Mouse (Mus musculus): ENCODE results near the gene Gm42421. TPM values are rescaled to one million over a fixed set of nuclear protein-coding genes. Genes with fewer than 3 reads are reported as not detected.

Gene Gm42421
- polyA plus RNA-seq, 1 experiment from 2014 or later: 0.98 TPM

DNA sequence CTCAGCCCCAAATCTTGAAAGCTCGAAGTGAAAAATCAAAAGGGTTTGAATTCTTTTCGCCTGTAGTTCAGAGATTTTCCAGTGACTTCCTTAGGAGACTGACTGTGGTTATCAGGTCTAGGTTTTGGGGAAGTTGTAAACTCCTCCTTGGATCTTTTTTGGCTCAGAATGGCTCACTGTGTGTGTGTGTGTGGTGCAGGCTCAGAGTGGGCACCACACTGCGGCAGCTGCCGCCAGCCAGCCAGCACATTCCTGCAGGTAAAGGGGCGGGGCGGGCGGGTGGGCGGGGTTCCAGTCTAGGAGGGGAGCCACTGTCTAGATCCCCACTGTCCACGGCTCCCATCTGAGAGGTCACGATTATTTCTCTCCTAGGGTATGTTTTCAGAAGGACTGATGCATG lies 13.6 kb downstream of the Gm42421 start:
- H3K9me3 ChIP-seq: peaks cover 3% of the 10 kb centered on the region; the same call in 1 of the 2 replicates
- H3K9ac ChIP-seq: no peak overlapping the region
- 19% methylated on average over 10 of the region's 10 CpGs for WGBS
- no peaks in the 10 kb centered on the region for H3K36me3 ChIP-seq
- no peaks in the 10 kb centered on the region for H3K4me1 ChIP-seq
- no peak overlapping the region for H3K27ac ChIP-seq
- 0 out of 2 replicates have a peak overlapping the region, but pooled peaks have one; percentile 5 for H3K4me2 ChIP-seq
- H3K4me3 ChIP-seq: no peak overlapping the region
- H3K27me3 ChIP-seq: no peaks in the 10 kb centered on the region
- ATAC-seq (ENCODE audit: insufficient number of reproducible peaks, insufficient read depth, low FRiP score, low TSS enrichment, low read depth): 0 out of 2 replicates have a peak, but pooled peaks have one; percentile 10

DNA sequence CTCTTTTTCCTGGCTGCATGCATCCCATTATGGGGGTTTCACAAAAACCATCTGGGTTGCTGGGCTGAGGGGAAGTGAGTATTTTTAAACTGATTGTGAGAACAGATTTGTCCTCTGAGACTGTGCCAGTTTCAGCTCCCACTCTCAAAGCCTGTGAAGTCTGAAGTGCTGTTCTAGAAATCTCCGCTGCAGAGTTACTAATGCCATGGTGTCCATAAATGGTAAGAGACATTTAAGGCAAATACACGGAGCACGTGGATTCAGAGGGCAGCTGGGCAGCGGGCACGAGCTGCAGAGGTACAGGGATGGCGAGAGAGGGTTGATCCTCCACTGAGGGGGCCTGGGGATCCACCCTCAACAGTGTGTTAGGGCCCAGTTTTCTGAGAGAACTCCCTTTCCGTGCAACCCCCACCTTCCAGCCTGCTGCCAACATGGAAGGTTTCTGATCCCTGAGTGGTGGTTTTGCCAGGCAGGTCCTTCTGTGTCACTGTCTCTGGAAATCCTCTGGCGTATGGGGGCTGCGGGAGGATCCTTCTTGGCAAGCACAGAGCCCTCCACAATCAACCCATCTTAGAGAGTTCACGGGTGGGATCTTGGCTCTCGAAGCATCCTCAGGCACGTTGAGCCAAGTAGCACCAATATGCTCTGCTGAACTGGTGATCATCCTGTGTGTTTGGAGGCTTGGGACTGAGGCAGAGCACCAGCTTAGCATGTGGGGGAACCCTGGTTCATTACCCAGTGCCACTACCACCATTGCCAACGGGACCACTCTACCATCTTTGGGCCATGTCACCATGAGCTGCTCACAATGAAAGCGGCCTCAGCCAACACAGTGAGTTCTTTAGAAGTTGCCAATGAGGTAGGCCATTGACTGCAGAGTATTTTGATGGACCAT lies 15.5 kb downstream of the Gm42421 start:
- H3K4me3 ChIP-seq: no peak overlapping the region
- H3K9ac ChIP-seq: no peak overlapping the region
- H3K27me3 ChIP-seq: no peaks in the 10 kb centered on the region
- H3K27ac ChIP-seq: no peak overlapping the region
- peaks cover 3% of the 10 kb centered on the region; the same call in 1 of the 2 replicates for H3K9me3 ChIP-seq
- ATAC-seq (ENCODE audit: insufficient number of reproducible peaks, insufficient read depth, low FRiP score, low TSS enrichment, low read depth): no peak
- no peaks in the 10 kb centered on the region for H3K4me1 ChIP-seq
- no peak overlapping the region for H3K4me2 ChIP-seq
- WGBS: 85% methylated on average over 14 of the region's 14 CpGs
- no peaks in the 10 kb centered on the region for H3K36me3 ChIP-seq

DNA sequence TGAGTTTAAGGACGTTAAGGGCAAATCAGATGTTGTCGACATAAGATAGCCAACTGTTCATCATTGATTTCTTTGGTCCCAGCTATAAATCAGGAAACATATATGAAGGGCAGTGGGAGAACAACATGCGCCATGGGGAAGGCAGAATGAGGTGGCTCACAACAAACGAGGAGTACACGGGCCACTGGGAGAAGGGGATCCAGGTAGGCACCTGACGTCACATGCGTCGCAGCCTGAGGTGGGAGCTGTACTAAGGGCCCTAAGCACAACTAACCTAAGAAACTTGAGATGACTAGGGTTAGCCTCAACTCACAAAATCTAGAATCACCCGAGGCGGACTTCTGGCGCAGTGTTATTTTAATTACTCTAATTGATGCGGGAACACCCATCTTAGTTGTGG lies 20.4 kb downstream of the Gm42421 start:
- no peak overlapping the region for H3K9ac ChIP-seq
- no peaks in the 10 kb centered on the region for H3K4me1 ChIP-seq
- no peaks in the 10 kb centered on the region for H3K36me3 ChIP-seq
- no peaks in the 10 kb centered on the region for H3K9me3 ChIP-seq
- H3K27ac ChIP-seq: no peak overlapping the region
- ATAC-seq (ENCODE audit: insufficient number of reproducible peaks, insufficient read depth, low FRiP score, low TSS enrichment, low read depth): no peak
- WGBS: 86% methylated on average over 12 of the region's 12 CpGs
- no peak overlapping the region for H3K4me3 ChIP-seq
- H3K4me2 ChIP-seq: no peak overlapping the region
- no peaks in the 10 kb centered on the region for H3K27me3 ChIP-seq

DNA sequence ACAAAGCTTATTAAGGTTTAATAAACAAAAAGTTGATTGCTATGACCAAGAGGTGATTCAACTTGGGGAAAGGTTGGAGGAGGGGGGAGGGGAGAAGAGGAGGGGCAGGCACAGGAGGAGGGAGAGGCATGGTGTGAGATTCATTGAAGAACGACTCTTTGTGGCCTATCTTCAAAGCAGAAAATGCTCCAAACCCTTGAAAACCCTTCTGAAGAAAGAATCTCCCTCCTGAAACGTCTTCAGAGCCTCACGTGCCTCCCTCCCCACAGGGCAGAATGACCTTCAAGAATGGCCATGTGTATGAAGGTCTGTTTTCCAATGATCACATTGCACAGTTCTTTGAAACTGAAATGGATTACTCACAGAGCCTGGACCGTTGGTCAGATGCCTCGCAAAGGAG lies 22.0 kb downstream of the Gm42421 start:
- 50% methylated on average over 5 of the region's 5 CpGs for WGBS
- H3K4me1 ChIP-seq: no peaks in the 10 kb centered on the region
- H3K4me2 ChIP-seq: no peak overlapping the region
- H3K4me3 ChIP-seq: no peak overlapping the region
- H3K27me3 ChIP-seq: no peaks in the 10 kb centered on the region
- no peak overlapping the region for H3K27ac ChIP-seq
- H3K9ac ChIP-seq: no peak overlapping the region
- no peaks in the 10 kb centered on the region for H3K9me3 ChIP-seq
- no peaks in the 10 kb centered on the region for H3K36me3 ChIP-seq
- no peak for ATAC-seq (ENCODE audit: insufficient number of reproducible peaks, insufficient read depth, low FRiP score, low TSS enrichment, low read depth)

DNA sequence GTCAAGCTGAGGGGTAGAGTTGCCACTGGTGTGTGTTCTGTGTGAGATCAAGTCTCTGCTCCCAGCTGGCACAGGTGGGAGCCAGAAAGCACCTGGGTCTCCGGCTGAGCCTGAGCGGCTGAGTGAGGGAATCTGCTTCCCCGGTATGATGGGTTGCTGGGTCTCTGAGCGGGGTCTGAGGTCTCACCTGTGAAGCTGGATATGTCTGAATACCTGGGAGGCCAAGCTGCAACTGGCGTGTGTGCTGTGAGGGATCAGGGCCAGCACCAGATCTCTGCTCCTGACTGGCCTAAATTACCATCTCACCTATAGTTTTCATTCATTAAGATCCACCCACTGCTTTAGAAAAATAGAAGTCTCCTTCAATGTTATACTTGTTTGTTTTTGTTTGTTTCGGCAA lies 29.1 kb downstream of the Gm42421 start:
- no peaks in the 10 kb centered on the region for H3K4me1 ChIP-seq
- no peaks in the 10 kb centered on the region for H3K27me3 ChIP-seq
- WGBS: 90% methylated on average over 6 of the region's 6 CpGs
- H3K36me3 ChIP-seq: no peaks in the 10 kb centered on the region
- no peak overlapping the region for H3K4me2 ChIP-seq
- H3K27ac ChIP-seq: no peak overlapping the region
- ATAC-seq (ENCODE audit: insufficient number of reproducible peaks, insufficient read depth, low FRiP score, low TSS enrichment, low read depth): no peak
- H3K9ac ChIP-seq: no peak overlapping the region
- no peak overlapping the region for H3K4me3 ChIP-seq
- no peaks in the 10 kb centered on the region for H3K9me3 ChIP-seq

DNA sequence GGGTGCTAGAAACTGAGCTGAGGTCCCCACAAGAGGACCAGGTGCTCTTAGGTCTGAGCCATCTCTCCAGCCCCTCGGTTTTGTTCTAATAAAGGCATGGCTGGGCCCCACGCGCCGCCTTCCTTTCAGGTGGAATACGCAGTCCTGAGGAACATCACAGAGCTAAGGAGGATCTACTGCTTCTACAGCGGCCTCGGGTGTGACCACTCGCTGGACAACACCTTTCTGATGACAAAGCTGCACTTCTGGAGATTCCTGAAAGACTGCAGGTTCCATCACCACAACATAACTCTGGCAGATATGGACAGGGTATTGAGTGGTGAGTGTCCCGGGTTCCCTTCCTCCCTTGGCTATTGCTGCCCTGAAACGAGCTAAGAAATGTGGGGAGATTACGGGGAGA lies 31.6 kb downstream of the Gm42421 start:
- no peaks in the 10 kb centered on the region for H3K4me1 ChIP-seq
- no peak overlapping the region for H3K4me2 ChIP-seq
- H3K9me3 ChIP-seq: no peaks in the 10 kb centered on the region
- no peak overlapping the region for H3K9ac ChIP-seq
- WGBS: 93% methylated on average over 11 of the region's 11 CpGs
- no peak overlapping the region for H3K27ac ChIP-seq
- ATAC-seq (ENCODE audit: insufficient number of reproducible peaks, insufficient read depth, low FRiP score, low TSS enrichment, low read depth): no peak
- H3K36me3 ChIP-seq: no peaks in the 10 kb centered on the region
- H3K4me3 ChIP-seq: no peak overlapping the region
- H3K27me3 ChIP-seq: no peaks in the 10 kb centered on the region

DNA sequence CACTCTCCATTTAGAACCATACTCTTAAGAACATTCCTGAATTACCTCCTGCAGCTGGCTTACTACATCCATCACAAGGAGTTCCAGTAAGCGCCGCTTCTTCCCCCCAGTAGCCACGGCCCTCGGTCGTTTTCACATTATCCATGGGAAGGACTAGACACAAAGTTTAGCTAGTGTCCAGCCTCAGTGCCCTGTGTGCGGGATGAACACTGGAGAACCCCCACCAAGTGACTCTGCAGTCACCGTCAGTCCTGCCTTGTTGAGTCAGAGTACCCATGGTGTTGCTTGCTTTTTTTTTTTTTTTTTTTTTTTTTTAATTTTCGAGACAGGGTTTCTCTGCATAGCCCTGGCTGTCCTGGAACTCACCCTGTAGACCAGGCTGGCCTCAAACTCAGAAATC lies 33.2 kb downstream of the Gm42421 start:
- no peak for ATAC-seq (ENCODE audit: insufficient number of reproducible peaks, insufficient read depth, low FRiP score, low TSS enrichment, low read depth)
- no peaks in the 10 kb centered on the region for H3K4me1 ChIP-seq
- H3K27ac ChIP-seq: no peak overlapping the region
- H3K4me3 ChIP-seq: no peak overlapping the region
- H3K9ac ChIP-seq: no peak overlapping the region
- no peaks in the 10 kb centered on the region for H3K27me3 ChIP-seq
- no peaks in the 10 kb centered on the region for H3K36me3 ChIP-seq
- H3K4me2 ChIP-seq: no peak overlapping the region
- H3K9me3 ChIP-seq: no peaks in the 10 kb centered on the region
- WGBS: 83% methylated on average over 8 of the region's 8 CpGs

DNA sequence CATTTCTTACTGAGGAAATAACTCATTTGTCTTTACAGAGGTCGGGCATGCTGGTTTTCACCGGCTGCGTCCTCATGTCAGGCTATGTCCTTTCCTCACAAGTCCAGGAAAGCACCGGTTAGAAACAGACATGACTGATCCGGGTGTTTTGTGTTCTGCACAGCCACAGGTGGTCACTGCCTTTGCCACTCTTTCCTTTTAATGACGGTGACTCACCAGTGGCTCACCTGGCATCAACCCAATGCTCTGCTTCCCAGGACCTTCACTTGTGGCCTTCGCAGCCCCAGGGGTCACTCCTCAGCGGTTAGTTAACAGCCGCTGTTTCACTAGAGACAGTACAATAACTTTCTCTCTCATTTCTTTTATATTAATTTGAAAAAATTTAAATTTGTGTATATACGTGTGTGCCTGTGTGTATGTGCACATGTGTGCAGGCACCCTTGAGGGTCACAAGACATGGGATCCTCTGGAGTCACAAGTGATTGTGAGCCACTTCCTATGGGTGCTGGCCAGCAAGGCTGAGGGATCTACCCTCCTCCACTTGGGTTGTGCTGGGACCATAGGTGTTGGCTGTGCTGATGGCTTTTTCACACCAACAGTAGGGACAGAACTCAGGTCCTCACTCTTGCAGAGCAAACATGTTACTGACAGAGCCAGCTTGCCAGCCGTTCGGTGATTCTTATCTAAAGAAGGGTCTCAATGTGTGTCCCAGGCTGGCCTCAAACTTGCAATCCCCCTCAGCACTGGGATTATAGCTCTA lies 37.8 kb downstream of the Gm42421 start:
- 88% methylated on average over 12 of the region's 12 CpGs for WGBS

DNA sequence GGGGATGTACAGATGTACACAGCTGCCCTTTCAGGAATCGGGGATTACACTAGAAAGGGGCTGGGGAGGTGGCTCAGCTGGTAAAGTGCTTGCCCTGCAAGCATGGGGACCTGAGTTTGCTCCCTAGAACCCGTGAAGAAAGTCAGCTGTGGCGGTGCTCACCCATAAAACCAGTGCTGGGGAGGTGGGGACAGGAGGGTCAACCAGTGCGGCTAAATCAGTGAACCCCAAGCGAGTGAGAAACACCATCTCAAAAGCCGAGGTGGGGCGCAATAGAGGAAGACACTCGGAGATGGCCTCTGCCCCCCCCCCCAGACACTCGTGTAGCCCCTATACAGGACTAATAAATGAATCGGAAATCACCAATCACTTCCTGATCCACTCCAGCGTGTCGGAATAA lies 38.7 kb downstream of the Gm42421 start:
- Histone ChIP-seq H3K4me3 (no peak overlapping the region), H3K4me1 (no peaks in the 10 kb centered on the region), H3K27ac (no peak overlapping the region), H3K9me3 (no peaks in the 10 kb centered on the region), H3K4me2 (no peak overlapping the region), H3K9ac (no peak overlapping the region), H3K27me3 (no peaks in the 10 kb centered on the region), H3K36me3 (no peaks in the 10 kb centered on the region)
- 90% methylated on average over 12 of the region's 12 CpGs for WGBS
- ATAC-seq (ENCODE audit: insufficient number of reproducible peaks, insufficient read depth, low FRiP score, low TSS enrichment, low read depth): no peak

More for the DNA sequence above, 37.8 kb downstream of the Gm42421 start:
- no peaks in the 10 kb centered on the region for H3K9me3 ChIP-seq
- no peaks in the 10 kb centered on the region for H3K27me3 ChIP-seq
- no peak overlapping the region for H3K4me2 ChIP-seq
- H3K9ac ChIP-seq: no peak overlapping the region
- no peaks in the 10 kb centered on the region for H3K36me3 ChIP-seq
- no peak for ATAC-seq (ENCODE audit: insufficient number of reproducible peaks, insufficient read depth, low FRiP score, low TSS enrichment, low read depth)
- no peak overlapping the region for H3K4me3 ChIP-seq
- H3K4me1 ChIP-seq: no peaks in the 10 kb centered on the region
- H3K27ac ChIP-seq: no peak overlapping the region

DNA sequence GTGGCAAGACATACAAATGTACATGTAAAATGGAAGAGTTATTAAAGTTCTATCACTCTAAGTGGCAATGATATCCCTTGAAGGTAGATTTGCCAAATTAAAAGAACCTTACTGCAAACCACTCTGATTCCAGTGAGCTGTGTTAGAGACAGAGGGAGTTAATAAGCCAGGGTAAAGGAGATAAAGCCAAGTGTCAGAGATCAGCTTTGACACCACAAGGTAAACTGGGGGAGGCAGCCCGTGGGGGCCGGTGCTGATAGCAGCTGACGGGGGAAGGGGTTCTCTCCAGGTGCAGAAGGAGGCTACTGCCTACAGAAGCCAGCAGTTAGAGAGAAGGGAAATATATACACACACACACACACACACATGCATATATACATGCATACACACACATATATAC lies 44.7 kb downstream of the Gm42421 start:
- WGBS: 63% methylated on average over 3 of the region's 3 CpGs
- H3K36me3 ChIP-seq: no peaks in the 10 kb centered on the region
- no peak for ATAC-seq (ENCODE audit: insufficient number of reproducible peaks, insufficient read depth, low FRiP score, low TSS enrichment, low read depth)

DNA sequence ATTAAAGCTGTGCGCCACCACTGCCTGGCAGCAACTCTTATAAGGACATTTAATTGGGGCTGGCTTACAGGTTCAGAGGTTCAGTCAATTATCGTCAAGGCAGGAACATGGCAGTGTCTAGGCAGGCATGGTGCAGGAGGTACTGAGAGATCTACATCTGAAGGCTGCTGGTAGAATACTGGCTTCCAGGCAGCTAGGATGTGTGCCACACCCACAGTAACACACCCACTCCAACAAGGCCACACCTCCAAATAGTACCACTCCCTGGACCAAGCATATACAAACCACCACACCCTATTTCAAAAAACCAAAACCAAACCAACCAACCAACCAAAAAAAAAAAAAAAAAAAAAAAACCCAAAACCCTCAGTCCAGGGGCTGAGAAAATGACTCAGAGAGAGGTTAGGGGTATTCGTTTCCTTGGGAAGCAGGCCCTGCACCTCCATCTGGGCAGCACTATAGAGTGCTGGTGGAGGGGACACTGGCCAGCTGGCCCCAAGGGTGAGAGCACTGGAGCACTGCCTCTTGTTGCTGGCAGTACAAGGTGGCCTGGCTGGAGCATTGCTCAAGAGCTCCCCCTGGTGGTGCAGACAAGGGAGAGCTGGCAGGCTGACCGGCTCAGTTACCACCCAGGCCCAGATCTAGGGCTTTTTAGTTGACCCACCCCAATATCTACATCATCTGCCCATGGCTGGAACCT lies 47.1 kb downstream of the Gm42421 start:
- 0 out of 2 replicates have a peak, but pooled peaks have one; percentile 35 for ATAC-seq (ENCODE audit: insufficient number of reproducible peaks, insufficient read depth, low FRiP score, low TSS enrichment, low read depth)
- Histone ChIP-seq H3K27me3 (no peaks in the 10 kb centered on the region), H3K4me1 (no peaks in the 10 kb centered on the region), H3K9me3 (no peaks in the 10 kb centered on the region), H3K4me2 (no peak overlapping the region), H3K4me3 (no peak overlapping the region), H3K9ac (no peak overlapping the region), H3K27ac (no peak overlapping the region), H3K36me3 (no peaks in the 10 kb centered on the region)
- WGBS: 49% methylated on average over 4 of the region's 4 CpGs

More for the DNA sequence above, 44.7 kb downstream of the Gm42421 start:
- no peaks in the 10 kb centered on the region for H3K4me1 ChIP-seq
- no peak overlapping the region for H3K27ac ChIP-seq
- no peak overlapping the region for H3K4me3 ChIP-seq
- H3K4me2 ChIP-seq: no peak overlapping the region
- no peak overlapping the region for H3K9ac ChIP-seq
- no peaks in the 10 kb centered on the region for H3K27me3 ChIP-seq
- H3K9me3 ChIP-seq: no peaks in the 10 kb centered on the region

Measured in embryonic facial prominence, embryonic 13.5 days (tissue).